Mouse (Mus musculus) ES-Bruce4 (cell line): ENCODE measurements around the gene Vmn1r107.
"Not testable (repeated sequence)": the region's sequence is repeated elsewhere in the genome, so short reads cannot be mapped to it uniquely, and the experiment has no call there.

Source experiments
- CTCF ChIP-seq: IDR thresholded peaks from one replicate; pipeline ENCODE4 v1.8.1; 2011; ENCODE audit warnings: low read depth, low read length
- POLR2A ChIP-seq: IDR thresholded peaks from one replicate; pipeline ENCODE4 v1.8.1; 2011; ENCODE audit warnings: low read length; ENCODE audit not compliant: insufficient read depth

- not testable (repeated sequence) for TF ChIP-seq CTCF, POLR2A
Measured at GRCm38 (mm10) chr7:20703116-20703515, 34.4 kb downstream of the Vmn1r107 start, which contains the start of gene Vmn1r111.
